Mouse (Mus musculus): Measurements from ENCODE around the gene Ccnb1ip1. TPM values are rescaled to one million over a fixed set of nuclear protein-coding genes. Genes with fewer than 3 reads are reported as not detected.

The Ccnb1ip1 gene
- polyA plus RNA-seq, 2 experiments: not detected

GRCm38 (mm10) chr14:50796464-50796863, 11.1 kb downstream of the Ccnb1ip1 start:
- no peak for DNase-seq (ENCODE audit: low read depth in 3 of 3, low spot score in 3 of 3)
- Histone ChIP-seq H3K27me3 (ENCODE audit: control insufficient read depth, insufficient read depth, low read length) (no peaks in the 10 kb centered on the region), H3K27ac (no peak overlapping the region), H3K4me2 (ENCODE audit: low read depth) (no peak overlapping the region), H3K4me3 (ENCODE audit: insufficient read depth in 1 of 2, low read depth in 2 of 2, low read length in 2 of 2) (no peak overlapping the region), H3K4me1 (replicated peaks; ENCODE audit: control insufficient read depth in 2 of 2, insufficient read depth in 2 of 2, low read length in 1 of 2) (no peaks in the 10 kb centered on the region), H3K36me3 (replicated peaks; ENCODE audit: control insufficient read depth, insufficient read depth, low read depth) (no peaks in the 10 kb centered on the region), H3K9me3 (ENCODE audit: control insufficient read depth, low read length) (no peaks in the 10 kb centered on the region), H3K9ac (replicated peaks) (no peak overlapping the region)
- ATAC-seq (ENCODE audit: insufficient read depth): no peak
- 45% methylated on average over 1 of the region's 1 CpGs for WGBS (ENCODE audit: insufficient replicate concordance)
- TF ChIP-seq EP300 (IDR thresholded peaks at IDR 0.05; ENCODE audit: low read depth) (no peak), CTCF (IDR thresholded peaks at IDR 0.05; ENCODE audit: low read depth) (no peak)

- no peak for ATAC-seq (ENCODE audit: insufficient read depth)
- WGBS (ENCODE audit: insufficient replicate concordance): 65% methylated on average over 4 of the region's 4 CpGs
- H3K4me3 ChIP-seq (ENCODE audit: insufficient read depth in 1 of 2, low read depth in 2 of 2, low read length in 2 of 2): no peak overlapping the region
These were observed 11.6 kb downstream of the Ccnb1ip1 start for GRCm38 (mm10) chr14:50795965-50796364.

GRCm38 (mm10) chr14:50795261-50795935, 12.1 kb downstream of the Ccnb1ip1 start:
- Histone ChIP-seq H3K9ac (replicated peaks) (no peak overlapping the region), H3K27me3 (ENCODE audit: control insufficient read depth, insufficient read depth, low read length) (no peaks in the 10 kb centered on the region), H3K4me3 (ENCODE audit: insufficient read depth in 1 of 2, low read depth in 2 of 2, low read length in 2 of 2) (no peak overlapping the region), H3K27ac (no peak overlapping the region), H3K4me2 (ENCODE audit: low read depth) (no peak overlapping the region), H3K36me3 (replicated peaks; ENCODE audit: control insufficient read depth, insufficient read depth, low read depth) (no peaks in the 10 kb centered on the region), H3K9me3 (ENCODE audit: control insufficient read depth, low read length) (no peaks in the 10 kb centered on the region), H3K4me1 (replicated peaks; ENCODE audit: control insufficient read depth in 2 of 2, insufficient read depth in 2 of 2, low read length in 1 of 2) (no peaks in the 10 kb centered on the region)
- no peak for ATAC-seq (ENCODE audit: insufficient read depth)
- TF ChIP-seq CTCF (IDR thresholded peaks at IDR 0.05; ENCODE audit: low read depth) (no peak), EP300 (IDR thresholded peaks at IDR 0.05; ENCODE audit: low read depth) (no peak)
- 80% methylated on average over 24 of the region's 24 CpGs for WGBS (ENCODE audit: insufficient replicate concordance)
- DNase-seq (ENCODE audit: low read depth in 3 of 3, low spot score in 3 of 3): no peak

More at GRCm38 (mm10) chr14:50795965-50796364, 11.6 kb downstream of the Ccnb1ip1 start:
- H3K4me1 ChIP-seq (replicated peaks; ENCODE audit: control insufficient read depth in 2 of 2, insufficient read depth in 2 of 2, low read length in 1 of 2): no peaks in the 10 kb centered on the region
- TF ChIP-seq CTCF (IDR thresholded peaks at IDR 0.05; ENCODE audit: low read depth) (no peak), EP300 (IDR thresholded peaks at IDR 0.05; ENCODE audit: low read depth) (no peak)
- H3K4me2 ChIP-seq (ENCODE audit: low read depth): no peak overlapping the region
- H3K9me3 ChIP-seq (ENCODE audit: control insufficient read depth, low read length): no peaks in the 10 kb centered on the region
- no peak for DNase-seq (ENCODE audit: low read depth in 3 of 3, low spot score in 3 of 3)
- H3K36me3 ChIP-seq (replicated peaks; ENCODE audit: control insufficient read depth, insufficient read depth, low read depth): no peaks in the 10 kb centered on the region
- no peak overlapping the region for H3K27ac ChIP-seq
- H3K27me3 ChIP-seq (ENCODE audit: control insufficient read depth, insufficient read depth, low read length): no peaks in the 10 kb centered on the region
- H3K9ac ChIP-seq (replicated peaks): no peak overlapping the region

- Histone ChIP-seq H3K4me2 (ENCODE audit: low read depth) (no peak overlapping the region), H3K9me3 (ENCODE audit: control insufficient read depth, low read length) (no peaks in the 10 kb centered on the region), H3K27me3 (ENCODE audit: control insufficient read depth, insufficient read depth, low read length) (no peaks in the 10 kb centered on the region), H3K27ac (no peak overlapping the region), H3K4me1 (replicated peaks; ENCODE audit: control insufficient read depth in 2 of 2, insufficient read depth in 2 of 2, low read length in 1 of 2) (peaks cover 0 to 4% of the 10 kb centered on the region in 2 experiments; a peak in 3 of 4 replicates), H3K4me3 (ENCODE audit: insufficient read depth in 1 of 2, low read depth in 2 of 2, low read length in 2 of 2) (no peak overlapping the region), H3K36me3 (replicated peaks; ENCODE audit: control insufficient read depth, insufficient read depth, low read depth) (no peaks in the 10 kb centered on the region), H3K9ac (replicated peaks) (no peak overlapping the region)
- DNase-seq (ENCODE audit: low read depth in 3 of 3, low spot score in 3 of 3) (no peak), ATAC-seq (ENCODE audit: insufficient read depth) (no peak)
- TF ChIP-seq EP300 (IDR thresholded peaks at IDR 0.05; ENCODE audit: low read depth) (no peak), CTCF (IDR thresholded peaks at IDR 0.05; ENCODE audit: low read depth) (peak; percentile 25; the same call in 1 of the 2 replicates)
- WGBS (ENCODE audit: insufficient replicate concordance): 20% methylated on average over 2 of the region's 2 CpGs
These were observed 19.4 kb downstream of the Ccnb1ip1 start for GRCm38 (mm10) chr14:50788157-50788556.

GRCm38 (mm10) chr14:50785251-50785637, 22.3 kb downstream of the Ccnb1ip1 start, which contains the start of gene Ttc5:
TSS of gene Ttc5 (minus strand) at chr14:50785519.
- WGBS (ENCODE audit: insufficient replicate concordance): under 1% methylated on average over 21 of the region's 21 CpGs
- peak within 1 kb of the TSS; percentile 79 for H3K4me2 ChIP-seq (ENCODE audit: low read depth)
- no peaks in the 10 kb centered on the region for H3K27me3 ChIP-seq (ENCODE audit: control insufficient read depth, insufficient read depth, low read length)
- peak within 1 kb of the TSS; percentile 87 for H3K9ac ChIP-seq (replicated peaks)
- H3K9me3 ChIP-seq (ENCODE audit: control insufficient read depth, low read length): no peaks in the 10 kb centered on the region
- no peak within 1 kb of the TSS; the same call in 1 of the 2 replicates for H3K27ac ChIP-seq
- TF ChIP-seq CTCF (IDR thresholded peaks at IDR 0.05; ENCODE audit: low read depth): peak; percentile 97
- no peak for TF ChIP-seq EP300 (IDR thresholded peaks at IDR 0.05; ENCODE audit: low read depth)
- peak; percentile 94 for ATAC-seq (ENCODE audit: insufficient read depth)
- H3K4me1 ChIP-seq (replicated peaks; ENCODE audit: control insufficient read depth in 2 of 2, insufficient read depth in 2 of 2, low read length in 1 of 2): peaks cover 0 to 4% of the 10 kb centered on the region in 2 experiments; a peak in 3 of 4 replicates
- peak; percentile 79 to 82 (median 80) for DNase-seq (ENCODE audit: low read depth in 3 of 3, low spot score in 3 of 3)
- peak within 1 kb of the TSS; percentile 74 to 92 for H3K4me3 ChIP-seq (ENCODE audit: insufficient read depth in 1 of 2, low read depth in 2 of 2, low read length in 2 of 2)
- no peaks in the 10 kb centered on the region for H3K36me3 ChIP-seq (replicated peaks; ENCODE audit: control insufficient read depth, insufficient read depth, low read depth)
